23 mouse cellular contexts compared by ENCODE assay signal in genomic region chr8:56619571-56619970, GRCm38 (mm10).
DNase-seq lines count a peak whose midpoint lies in the region; ATAC-seq lines count a peak whose summit lies in the region.
"Had no signal": no experiment of that assay in that cellular context is flagged by ENCODE, and none has a peak within 500 bp of the region (broad histone marks: within the 10 kb centered on the region; RNA-seq: fewer than 3 reads in every experiment).

No protein-coding gene starts in this region.

- no peaks in the 10 kb centered on the region for H3K27me3 ChIP-seq in heart, embryonic 13.5 days (replicated peaks)
- H3K27me3 ChIP-seq in midbrain, embryonic 10.5 days (ENCODE audit: low read depth, poor library complexity, severe bottlenecking): peaks cover 61% of the 10 kb centered on the region
- peaks cover 31% of the 10 kb centered on the region for H3K27me3 ChIP-seq in midbrain, embryonic 16.5 days (ENCODE audit: control insufficient read depth, insufficient read depth, low read depth, low read length)
- H3K27me3 ChIP-seq in neural tube, embryonic 15.5 days (replicated peaks): peaks cover 35% of the 10 kb centered on the region

- H3K9me3 ChIP-seq in heart, embryonic 13.5 days: no peaks in the 10 kb centered on the region
- no peaks in the 10 kb centered on the region for H3K9me3 ChIP-seq in midbrain, embryonic 10.5 days (replicated peaks)
- H3K9me3 ChIP-seq in midbrain, embryonic 16.5 days (replicated peaks; ENCODE audit: control insufficient read depth, low read length, poor library complexity, severe bottlenecking): no peaks in the 10 kb centered on the region
- no peaks in the 10 kb centered on the region for H3K9me3 ChIP-seq in neural tube, embryonic 15.5 days (replicated peaks)
- H3K9me3 ChIP-seq: embryonic facial prominence, embryonic 10.5 days; G1E; limb, embryonic 15.5 days; stomach, embryonic 15.5 days had no signal

- peak overlapping the region; percentile 36; the same call in 1 of the 2 replicates for H3K4me3 ChIP-seq in heart, embryonic 13.5 days
- no peak overlapping the region for H3K4me3 ChIP-seq in midbrain, embryonic 10.5 days
- no peak overlapping the region for H3K4me3 ChIP-seq in midbrain, embryonic 16.5 days (ENCODE audit: low read depth, low read length)
- H3K4me3 ChIP-seq in neural tube, embryonic 15.5 days (replicated peaks): no peak overlapping the region
- H3K4me3 ChIP-seq: embryonic facial prominence, embryonic 10.5 days; limb, embryonic 15.5 days; stomach, embryonic 15.5 days had no signal

- H3K4me2 ChIP-seq in heart, embryonic 13.5 days: peak overlapping the region; percentile 68
- no peak overlapping the region for H3K4me2 ChIP-seq in midbrain, embryonic 16.5 days (ENCODE audit: low read length)
- H3K4me2 ChIP-seq in neural tube, embryonic 15.5 days: peak overlapping the region; percentile 20; the same call in 1 of the 2 replicates
- H3K4me2 ChIP-seq: limb, embryonic 15.5 days; lung, embryonic 14.5 days; stomach, embryonic 15.5 days had no signal

- H3K27ac ChIP-seq in heart, embryonic 13.5 days (replicated peaks): no peak overlapping the region
- peak overlapping the region; percentile 71 for H3K27ac ChIP-seq in midbrain, embryonic 10.5 days (replicated peaks)
- no peak overlapping the region for H3K27ac ChIP-seq in midbrain, embryonic 16.5 days (ENCODE audit: low read length)
- H3K27ac ChIP-seq in neural tube, embryonic 15.5 days (replicated peaks): no peak overlapping the region
- H3K27ac ChIP-seq: embryonic facial prominence, embryonic 10.5 days; kidney, postnatal 0 days; limb, embryonic 15.5 days; stomach, embryonic 15.5 days had no signal

- H3K36me3 ChIP-seq in heart, embryonic 13.5 days: no peaks in the 10 kb centered on the region
- H3K36me3 ChIP-seq in midbrain, embryonic 10.5 days: no peaks in the 10 kb centered on the region
- H3K36me3 ChIP-seq in midbrain, embryonic 16.5 days (ENCODE audit: control insufficient read depth, insufficient read depth, low read length): no peaks in the 10 kb centered on the region
- no peaks in the 10 kb centered on the region for H3K36me3 ChIP-seq in neural tube, embryonic 15.5 days
- H3K36me3 ChIP-seq: embryonic facial prominence, embryonic 10.5 days; G1E; limb, embryonic 15.5 days; stomach, embryonic 15.5 days had no signal

- ATAC-seq in heart, embryonic 13.5 days (ENCODE audit: extremely low read depth, insufficient number of reproducible peaks, low FRiP score, low TSS enrichment): no peak
- no peak for ATAC-seq in midbrain, embryonic 16.5 days
- ATAC-seq in neural tube, embryonic 15.5 days (ENCODE audit: low FRiP score): no peak
- ATAC-seq in frontal cortex, adult (ENCODE audit: low TSS enrichment): no peak
- ATAC-seq: activated CD4-positive, CD25-positive, alpha-beta regulatory T cell, adult 4 months; CD4-positive, CD25-positive, alpha-beta regulatory T cell, adult 4 months; forebrain, postnatal 0 days had no signal

- intact Hi-C loops in heart, postnatal 10 days (cut with DNase I): loop anchor here (5.0 kb wide), 1 partner anchor 67 kb away; the partner anchor contains the start of genes Cep44 and Fbxo8

- H3K9ac ChIP-seq in heart, embryonic 13.5 days: peak overlapping the region; percentile 64
- H3K9ac ChIP-seq in midbrain, embryonic 16.5 days (ENCODE audit: low read depth, low read length): no peak overlapping the region
- no peak overlapping the region for H3K9ac ChIP-seq in neural tube, embryonic 15.5 days (replicated peaks)
- H3K9ac ChIP-seq: forebrain, postnatal 0 days; limb, embryonic 15.5 days; lung, embryonic 14.5 days; stomach, embryonic 15.5 days had no signal

- DNase-seq in embryo, embryonic 11 days: peak; percentile 10
- no peak for DNase-seq in embryo, embryonic 10 days (ENCODE audit: low spot score)
- no peak for DNase-seq in heart, postnatal 10 days
- no peak for DNase-seq in midbrain, embryonic 10.5 days (ENCODE audit: low spot score)
- DNase-seq: adrenal gland, postnatal 14 days; cerebellum, postnatal 14 days; forebrain, postnatal 0 days; kidney, adult 18-20 months; lung, embryonic 14.5 days; lung, postnatal 36 days; thymus, adult 18-20 months; thymus, postnatal 4 days had no signal

- peaks cover 45% of the 10 kb centered on the region for H3K4me1 ChIP-seq in heart, embryonic 13.5 days
- H3K4me1 ChIP-seq in midbrain, embryonic 10.5 days: peaks cover 59% of the 10 kb centered on the region
- peaks cover 4% of the 10 kb centered on the region for H3K4me1 ChIP-seq in midbrain, embryonic 16.5 days (ENCODE audit: control insufficient read depth, insufficient read depth, low read length)
- H3K4me1 ChIP-seq in neural tube, embryonic 15.5 days: peaks cover 27% of the 10 kb centered on the region

- 8% methylated on average over 9 of the region's 9 CpGs for WGBS in heart, embryonic 13.5 days
- 10% methylated on average over 9 of the region's 9 CpGs for WGBS in midbrain, embryonic 10.5 days
- WGBS in midbrain, embryonic 16.5 days: 10% methylated on average over 9 of the region's 9 CpGs
- 11% methylated on average over 9 of the region's 9 CpGs for WGBS in neural tube, embryonic 15.5 days
